Mouse (Mus musculus): Measurements from ENCODE around the gene Tmem82.
A peak's percentile ranks its signal among the peaks of the same experiment; 100 is the strongest.

The Tmem82 gene

DNA sequence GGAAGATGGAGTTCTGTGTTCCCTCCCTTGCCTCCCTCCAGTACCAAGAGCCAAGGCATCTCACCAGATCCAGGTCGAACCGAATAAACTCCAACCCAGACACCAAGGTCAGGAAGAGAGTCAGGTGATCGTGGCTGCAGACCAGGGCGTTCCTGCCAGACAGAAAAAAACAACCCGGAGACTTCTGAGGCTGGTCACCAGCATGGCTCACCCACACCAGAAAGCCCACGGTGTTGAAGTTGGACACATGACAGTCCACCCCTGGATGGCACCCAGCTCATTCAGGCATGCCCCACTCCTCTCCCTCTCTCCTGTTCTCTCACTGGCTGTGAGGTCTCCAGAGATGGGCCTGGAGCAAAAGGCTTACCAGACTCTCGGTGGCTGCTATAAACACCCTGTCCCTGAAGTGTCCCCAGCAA, 22.9 kb upstream of the Tmem82 start:
- no peak for DNase-seq (ENCODE audit: low spot score)

DNA sequence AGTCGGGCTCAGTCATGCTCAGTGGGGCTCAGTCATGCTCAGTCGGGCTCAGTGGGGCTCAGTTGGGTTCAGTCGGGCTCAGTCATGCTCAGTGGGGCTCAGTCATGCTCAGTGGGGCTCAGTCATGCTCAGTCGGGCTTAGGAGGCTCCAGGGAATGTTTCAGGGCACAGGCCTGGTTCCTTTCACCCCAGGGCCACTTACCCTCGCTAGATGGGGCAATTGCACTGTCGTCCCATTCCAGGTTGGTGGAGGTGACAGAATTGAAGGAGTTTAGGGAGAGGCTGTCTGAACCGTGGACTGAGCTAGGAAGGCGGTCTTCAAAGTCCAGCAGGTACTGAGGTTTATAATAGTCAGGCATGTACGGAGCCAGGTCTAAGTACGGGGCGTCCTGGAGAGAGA, 21.0 kb upstream of the Tmem82 start:
- DNase-seq (ENCODE audit: low spot score): no peak

DNA sequence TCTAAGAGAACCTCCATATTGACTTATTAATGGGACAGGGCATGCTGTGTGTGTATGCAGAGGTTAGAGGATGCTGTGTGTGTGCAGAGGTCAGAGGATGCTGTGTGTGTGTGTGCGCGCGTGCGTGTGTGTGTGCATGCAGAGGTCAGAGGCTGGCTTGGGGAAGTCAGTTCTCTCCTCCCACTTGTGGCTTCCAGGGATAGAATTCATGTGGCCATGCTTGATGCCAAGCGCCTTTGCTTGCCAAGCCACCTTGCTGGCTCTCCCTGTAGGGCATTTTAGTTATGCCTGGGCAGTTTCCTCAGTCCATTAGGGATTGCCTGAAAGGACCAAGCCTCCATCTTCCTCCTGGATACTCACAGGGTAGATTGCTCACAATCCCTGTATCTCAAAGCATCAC, 18.3 kb upstream of the Tmem82 start:
- DNase-seq (ENCODE audit: low spot score): no peak

DNA sequence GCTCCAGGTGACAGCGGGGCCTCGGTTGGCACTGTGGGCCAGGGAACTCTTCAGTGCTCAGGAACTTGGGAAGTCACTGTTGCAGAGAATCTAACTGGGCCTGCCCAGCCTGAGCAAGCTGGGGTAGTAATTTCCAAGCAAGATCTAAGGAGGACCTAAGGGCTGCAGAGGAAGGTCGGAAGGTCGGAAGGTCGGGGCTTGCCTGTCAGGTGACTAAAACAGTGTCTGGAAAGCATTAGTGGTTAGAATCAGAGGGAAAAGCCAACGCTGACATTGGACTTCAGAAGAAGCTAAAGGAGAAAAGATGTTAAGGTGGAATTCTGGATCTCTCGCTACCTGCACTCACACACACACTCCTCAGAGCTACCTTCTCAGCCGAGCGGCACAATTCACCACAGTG, 17.6 kb upstream of the Tmem82 start:
- DNase-seq (ENCODE audit: low spot score): no peak

DNA sequence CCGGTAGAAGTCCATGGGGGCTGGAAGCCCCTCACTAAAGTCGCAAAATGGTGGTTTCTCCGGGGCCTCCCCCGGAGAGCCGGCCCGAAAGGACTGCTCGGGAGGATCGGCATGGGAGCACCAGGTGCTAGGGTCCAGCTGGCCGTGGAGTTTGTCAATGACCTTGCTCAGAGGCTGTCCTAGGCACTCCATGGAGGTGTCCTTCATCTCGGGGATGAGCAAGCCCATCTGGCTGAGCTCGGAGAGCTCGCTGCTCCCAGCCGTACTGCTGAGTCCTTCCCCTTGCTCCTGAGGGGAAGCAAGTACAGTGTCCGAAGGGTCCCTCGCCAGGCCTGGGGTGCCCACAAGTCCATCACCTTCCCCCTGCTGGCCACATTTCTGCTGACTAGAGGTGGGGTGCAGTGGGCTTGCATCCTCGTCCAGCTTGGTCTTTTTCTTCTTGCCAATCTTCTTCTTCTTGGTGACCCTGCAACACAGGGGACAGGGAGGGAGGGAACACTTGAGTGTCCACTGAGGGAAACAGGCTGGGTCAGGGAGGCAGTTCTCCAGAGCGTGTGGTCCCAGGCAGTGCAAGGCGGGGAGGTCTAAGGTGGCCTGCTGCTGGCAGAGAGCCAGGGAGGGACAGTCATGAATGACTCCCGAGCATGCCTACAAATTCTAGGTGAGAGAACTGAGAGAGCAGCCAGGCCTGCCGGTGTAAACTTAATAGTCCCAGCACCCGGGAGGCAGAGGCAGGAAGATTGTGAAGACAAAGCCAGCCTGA, 13.9 kb upstream of the Tmem82 start:
- DNase-seq (ENCODE audit: low spot score): no peak

DNA sequence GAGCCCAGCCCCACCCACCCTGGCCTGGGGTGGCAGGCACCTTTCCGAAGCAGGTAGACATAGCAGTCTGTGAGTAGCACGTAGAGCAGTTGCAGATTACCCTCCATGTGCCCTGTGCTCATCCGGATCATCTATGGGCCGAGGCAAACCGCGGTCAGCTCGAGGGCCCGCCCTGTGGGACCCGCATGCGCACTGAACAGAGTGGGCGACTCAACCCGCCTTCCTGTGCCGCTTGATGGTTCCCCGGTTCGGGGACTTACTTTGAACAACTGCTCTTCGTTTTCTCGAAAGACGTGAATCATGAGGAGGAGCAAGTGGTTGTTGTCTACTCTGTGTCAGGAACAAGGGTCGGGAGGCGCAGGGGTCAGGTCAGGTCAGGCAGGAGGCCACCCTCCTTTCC, 12.8 kb upstream of the Tmem82 start:
- DNase-seq (ENCODE audit: low spot score): no peak

DNA sequence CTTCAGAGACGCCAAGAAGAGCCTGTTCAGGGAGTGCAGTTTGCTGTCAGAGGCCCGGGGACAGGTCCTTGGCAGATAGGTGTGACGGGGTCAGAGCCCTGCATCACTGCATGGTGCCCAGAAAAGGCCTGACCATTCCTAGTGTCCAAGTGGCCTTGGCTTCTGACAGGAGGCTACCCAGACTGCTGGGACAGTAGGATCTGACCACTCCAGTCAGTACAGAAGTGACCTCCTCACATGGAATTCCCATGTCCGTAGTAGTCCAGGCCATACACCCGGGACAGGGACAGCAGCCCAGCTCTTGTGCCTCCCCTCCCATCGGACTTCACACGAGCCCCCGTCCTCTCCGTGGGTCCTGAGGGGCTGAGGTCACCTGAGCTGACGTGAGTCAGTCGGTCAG, 11.6 kb upstream of the Tmem82 start:
- DNase-seq (ENCODE audit: low spot score): no peak

DNA sequence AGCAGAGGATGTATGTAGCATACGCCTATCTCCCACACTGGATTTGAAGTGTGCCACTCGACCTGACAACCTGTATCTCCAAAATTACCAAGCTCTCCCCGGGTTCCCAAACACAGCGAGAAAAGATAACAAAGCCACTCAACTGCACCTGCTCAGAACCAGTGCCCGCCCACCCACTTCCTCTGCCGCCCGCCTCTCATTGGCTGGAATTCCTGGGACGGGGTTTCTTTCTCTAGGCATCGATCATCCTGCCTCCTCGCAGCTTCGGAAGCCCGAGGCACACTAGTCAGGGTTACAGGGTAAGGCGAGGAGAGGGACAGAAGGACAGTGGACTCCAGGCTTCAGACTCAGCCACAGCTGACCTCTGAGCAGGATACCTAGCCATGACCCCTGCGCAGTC, 10.2 kb upstream of the Tmem82 start:
- no peak for DNase-seq (ENCODE audit: low spot score)

DNA sequence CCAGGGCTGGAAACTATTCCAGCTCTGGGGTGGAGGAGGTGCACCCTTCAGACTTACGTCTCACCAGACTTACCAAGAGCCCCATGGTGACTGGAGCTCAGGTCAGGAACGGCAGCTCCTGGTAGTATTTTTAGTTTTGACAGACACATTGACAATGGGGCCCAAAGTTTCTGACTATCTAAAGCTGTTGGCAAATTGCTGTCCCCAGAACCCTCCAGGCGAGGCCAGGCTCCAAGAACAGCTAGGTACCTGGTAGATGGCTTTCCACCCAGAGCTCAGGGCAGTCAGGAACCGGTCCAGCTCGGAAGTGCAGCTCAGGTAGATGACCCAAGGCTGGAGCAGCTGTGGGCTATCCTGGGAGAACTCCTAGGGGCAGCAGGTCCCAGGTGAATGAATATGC, 9.1 kb upstream of the Tmem82 start:
- no peak for DNase-seq (ENCODE audit: low spot score)

DNA sequence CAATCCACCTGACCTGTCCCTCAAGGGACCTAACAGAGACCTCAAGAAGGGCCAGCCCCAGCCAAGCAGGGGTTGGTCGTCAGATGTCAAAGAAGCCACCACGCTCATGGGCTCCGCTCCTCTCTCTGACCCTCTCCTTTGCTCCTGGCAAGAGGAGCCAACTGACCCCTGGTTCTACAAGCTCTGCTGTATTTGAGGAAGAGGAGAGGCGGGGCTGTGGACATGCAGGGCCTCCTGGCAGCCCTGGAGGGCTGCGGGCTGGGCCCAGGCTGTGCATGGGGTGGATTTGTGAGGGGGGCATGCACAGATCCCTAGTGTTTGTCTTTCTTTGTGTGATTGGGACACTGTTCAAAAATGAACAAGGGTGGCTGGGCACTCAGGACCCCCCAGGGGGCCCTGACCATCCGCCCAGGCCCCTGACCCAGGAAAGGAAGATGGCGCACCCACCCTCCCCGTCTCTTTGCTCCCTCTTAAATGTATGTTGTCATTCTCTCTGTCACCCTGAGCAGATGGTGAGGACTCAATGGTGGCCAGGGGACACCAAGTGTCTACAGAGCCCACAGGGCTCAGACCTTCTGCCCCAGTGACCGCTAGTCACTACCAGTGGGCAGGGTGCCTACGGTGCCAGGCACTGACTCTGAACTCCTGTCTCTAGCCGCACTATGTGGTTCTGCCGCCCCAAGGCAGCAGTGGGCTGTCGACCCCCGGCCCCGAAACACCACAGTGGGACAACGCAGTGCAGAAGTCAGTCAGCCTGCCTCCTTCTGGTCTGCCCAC, 7.5 kb upstream of the Tmem82 start:
- no peak for DNase-seq (ENCODE audit: low spot score)

DNA sequence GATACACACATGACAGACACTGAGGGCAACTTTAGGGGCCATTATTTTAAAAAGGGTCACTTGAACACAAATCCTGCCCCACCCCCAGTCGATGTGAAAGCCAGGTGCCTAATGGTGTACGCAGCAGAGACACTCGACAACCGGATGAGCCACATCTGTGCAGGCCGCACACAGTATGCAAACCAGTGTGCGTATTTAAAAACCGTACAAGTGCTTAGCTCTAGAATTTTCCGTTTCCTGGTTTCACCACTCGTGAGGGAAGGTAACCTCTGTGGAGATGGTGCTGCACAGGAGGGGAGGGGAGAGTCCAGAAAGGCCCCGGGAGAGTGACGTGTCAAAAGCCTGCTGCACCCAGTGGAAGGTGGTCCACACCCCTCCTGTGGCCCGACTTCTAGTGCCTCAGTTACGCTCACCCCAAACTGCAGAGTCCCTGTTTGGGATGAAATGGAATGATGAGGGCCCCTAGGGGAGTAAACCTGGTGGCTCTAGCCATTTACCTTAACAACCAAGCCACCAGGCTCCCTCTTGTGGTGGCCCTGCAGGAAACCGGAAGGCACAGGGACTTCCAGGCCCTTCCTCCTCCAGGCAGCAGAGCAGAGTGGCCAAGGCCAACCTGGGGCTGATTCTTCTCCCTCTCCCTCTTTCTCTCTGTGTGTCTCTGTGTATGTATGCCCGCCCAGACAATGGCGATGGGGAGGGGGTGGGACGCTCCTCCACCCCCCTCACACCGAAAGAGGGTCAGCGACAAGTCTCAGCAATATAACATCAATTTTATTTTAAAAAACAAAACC, 6.7 kb upstream of the Tmem82 start:
- no peak for DNase-seq (ENCODE audit: low spot score)

DNA sequence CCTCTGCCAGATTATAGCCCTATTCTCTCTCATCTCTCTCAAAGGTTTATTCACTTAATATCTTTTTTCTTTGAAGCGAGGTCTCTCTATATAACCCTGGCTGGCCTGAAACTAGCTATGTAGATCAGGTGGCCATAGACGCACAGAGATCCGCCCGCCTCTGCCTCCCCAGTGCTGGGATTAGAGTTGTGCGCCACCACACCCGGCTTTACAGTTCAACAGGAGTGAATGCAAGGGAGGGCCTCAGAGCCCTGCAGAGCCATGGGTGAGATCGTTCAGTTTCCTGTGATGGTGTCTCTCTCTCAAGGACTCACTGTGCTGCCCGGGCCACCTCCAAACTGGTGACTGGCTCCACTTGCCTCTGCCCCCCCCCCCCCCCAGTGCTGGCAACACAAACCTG, 5.7 kb upstream of the Tmem82 start:
- no peak for DNase-seq (ENCODE audit: low spot score)

DNA sequence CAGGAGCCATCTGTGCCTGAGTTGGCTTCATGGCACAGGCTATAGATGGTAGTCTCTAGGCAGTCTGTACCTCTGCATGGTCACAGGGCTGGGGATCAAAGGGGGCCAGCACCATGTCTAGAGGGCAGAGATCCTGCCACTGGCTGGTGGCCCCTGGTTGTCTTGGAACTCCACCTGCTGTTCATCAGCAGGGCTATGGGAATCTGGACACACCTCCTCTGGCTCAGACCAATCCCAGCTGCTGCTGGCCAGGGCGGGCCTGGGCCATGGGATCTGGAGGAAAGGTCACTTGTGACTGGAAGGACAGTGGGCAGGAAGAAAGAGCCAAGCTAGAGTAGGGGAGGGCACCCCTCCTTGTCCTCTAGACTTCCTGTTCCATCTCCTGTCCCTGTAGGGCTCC, 5.2 kb upstream of the Tmem82 start, which contains the start of gene Slc25a34:
Gene Slc25a34 (minus strand): TSS at position 156 of the 400 bp plus-strand sequence.
- DNase-seq (ENCODE audit: low spot score): no peak

DNA sequence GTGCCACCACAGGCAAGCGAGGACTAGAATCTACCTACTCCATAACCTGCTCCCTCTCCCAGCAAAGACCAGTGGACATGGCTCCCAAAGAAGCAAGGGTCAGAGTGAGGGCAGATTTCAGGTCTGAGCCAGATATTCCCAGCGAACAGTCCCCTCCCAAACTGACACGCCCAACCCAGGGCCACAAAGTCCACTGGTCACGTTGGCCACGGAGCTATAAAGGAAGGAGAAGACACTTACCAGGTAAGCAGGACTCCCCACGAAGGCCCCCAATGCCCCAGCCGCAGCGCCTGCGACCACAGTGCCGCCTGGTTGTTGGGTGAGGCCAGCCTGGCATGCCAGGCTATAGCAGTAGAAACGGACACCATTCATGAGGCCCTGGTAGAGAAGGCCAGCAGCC, 4.6 kb upstream of the Tmem82 start:
- no peak for DNase-seq (ENCODE audit: low spot score)

DNA sequence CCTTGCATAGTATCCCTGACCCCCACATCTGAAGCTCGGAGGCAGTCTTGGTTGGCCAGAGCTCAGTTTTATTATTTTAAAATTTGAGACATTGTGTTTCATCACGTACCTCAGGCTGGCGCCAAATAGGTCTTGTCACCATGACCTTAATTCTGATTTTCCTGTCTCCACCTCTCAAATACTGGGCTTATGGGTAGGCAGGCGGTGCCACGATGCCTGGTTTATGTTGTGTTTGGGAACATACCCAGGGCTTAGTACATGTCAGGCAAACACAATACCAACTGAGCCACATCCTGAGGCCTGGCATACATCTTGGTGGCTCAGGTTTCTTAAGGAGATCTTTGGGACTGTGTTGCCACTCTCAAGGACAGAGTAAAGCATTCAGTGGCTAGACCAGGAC, 4.1 kb upstream of the Tmem82 start:
- no peak for DNase-seq (ENCODE audit: low spot score)

DNA sequence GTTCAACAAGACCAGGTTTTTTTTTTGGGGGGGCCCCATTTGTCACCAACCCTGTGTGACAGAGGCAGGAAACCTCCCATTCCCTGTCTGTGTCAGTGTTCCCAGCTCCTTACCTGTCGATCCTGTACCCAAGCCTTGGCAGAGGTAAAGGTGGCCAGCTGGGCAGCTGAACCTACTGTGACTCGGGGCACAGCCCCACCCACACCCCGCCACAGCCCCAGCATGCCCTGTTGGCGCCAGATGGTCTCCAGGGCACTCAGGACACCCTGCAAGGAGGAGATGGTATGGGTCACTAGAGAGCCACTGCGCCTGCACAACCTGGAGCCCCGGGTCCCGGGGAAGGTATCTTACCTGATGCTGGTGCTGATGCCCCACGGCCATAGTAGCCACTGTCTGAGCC, 3.7 kb upstream of the Tmem82 start:
- DNase-seq (ENCODE audit: low spot score): no peak

DNA sequence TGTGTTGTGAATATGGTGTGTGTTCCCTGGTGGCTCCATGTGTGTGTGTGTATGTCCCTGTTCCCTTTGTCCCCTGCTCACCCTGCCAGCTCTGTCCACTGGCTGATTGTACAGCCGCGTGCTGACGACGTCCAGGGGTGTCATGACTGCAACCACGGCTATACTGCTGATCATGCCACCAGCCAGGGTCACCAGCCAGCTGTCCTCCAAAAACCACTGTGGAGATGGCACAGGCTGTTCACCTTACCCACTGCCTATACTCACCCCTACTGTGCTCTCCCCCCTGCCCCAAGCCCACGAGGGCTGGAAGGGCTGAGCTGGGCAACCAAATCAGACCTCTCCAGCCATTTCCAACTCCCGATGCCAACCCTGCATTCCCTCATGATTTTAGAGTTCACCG, 2.9 kb upstream of the Tmem82 start:
- no peak for DNase-seq (ENCODE audit: low spot score)

DNA sequence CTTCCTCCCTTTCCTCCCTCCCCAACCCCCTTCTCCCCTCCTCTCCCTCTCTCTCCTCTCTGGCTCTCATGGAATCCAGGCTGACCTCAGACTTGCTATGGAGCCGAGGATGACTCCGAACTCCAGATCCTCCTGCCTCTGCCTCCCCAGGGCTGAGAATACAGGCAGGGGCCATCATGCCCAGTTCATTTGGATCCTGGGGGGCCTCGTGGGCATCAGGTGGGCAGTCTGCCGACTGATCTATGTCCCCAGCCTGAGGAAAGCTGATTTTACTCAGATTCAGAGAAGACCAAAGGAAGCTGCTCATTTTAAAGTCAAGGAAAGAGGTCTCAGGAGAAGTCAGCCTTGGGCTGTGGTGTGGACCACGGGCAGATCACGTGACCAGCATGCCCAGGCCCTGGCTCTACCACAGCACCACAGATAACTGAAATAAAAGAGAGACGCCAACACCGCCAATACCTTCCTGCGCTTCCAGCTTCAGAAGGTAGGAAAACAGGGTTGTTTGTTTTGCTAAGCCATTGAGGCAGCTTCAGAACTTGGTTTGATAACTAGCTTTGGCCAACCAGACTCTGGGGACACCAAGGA, 958 bp upstream of the Tmem82 start:
- DNase-seq (ENCODE audit: low spot score): no peak

DNA sequence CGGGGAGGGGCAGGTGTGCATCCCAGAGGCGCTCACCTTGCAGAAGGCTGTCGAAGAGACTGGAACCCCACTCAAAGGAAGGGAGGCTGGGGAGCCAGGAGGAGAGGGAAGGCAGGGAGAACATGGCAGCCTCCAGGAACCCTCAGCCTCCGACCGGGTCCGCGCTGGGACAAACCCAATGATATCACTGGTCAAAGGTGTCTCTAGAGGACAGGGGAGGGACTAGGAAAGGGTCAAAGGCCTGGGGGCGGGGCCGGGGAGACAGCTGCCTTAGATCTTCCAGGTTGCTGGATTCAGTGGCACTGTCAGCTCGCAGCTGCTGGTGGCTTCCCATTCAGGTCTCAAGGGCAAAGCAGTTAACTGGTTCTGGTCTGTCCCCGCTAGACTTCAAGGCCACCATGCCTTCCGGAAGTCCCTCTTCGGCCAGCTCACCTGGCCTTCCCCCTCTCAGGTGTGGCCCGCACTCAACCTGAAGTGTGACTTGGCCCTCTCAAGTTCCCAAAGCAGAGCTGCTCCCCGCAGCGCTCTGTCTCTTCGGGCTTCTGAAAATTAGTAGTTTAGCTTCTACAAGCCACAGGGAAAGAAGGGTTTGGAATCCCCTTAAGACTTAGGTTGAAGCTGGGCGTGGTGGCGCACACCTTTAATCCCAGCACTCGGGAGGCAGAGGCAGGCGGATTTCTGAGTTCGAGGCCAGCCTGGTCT, 419 bp downstream of the Tmem82 start:
- DNase-seq (ENCODE audit: low spot score): no peak

DNA sequence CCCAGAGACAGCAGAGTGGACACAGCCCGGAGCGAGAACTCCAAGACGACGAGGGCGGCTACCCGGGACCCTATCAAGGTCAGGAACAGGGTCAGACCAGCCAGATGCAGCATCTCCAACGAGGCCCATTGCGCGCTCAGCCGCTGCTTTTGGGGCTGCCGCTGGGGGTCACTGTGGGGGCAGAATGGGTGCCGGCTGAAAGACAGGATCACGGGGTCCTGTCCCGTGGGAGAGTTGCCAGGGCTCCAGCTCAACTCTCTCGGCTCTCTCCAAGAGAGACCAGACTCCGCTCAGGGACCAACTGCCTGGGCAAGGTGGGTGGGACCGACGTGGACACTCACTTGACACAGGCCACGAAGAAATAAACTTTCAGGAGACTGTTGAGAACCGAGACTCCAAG, 1.1 kb downstream of the Tmem82 start:
- peak; percentile 73 for DNase-seq (ENCODE audit: low spot score)

DNA sequence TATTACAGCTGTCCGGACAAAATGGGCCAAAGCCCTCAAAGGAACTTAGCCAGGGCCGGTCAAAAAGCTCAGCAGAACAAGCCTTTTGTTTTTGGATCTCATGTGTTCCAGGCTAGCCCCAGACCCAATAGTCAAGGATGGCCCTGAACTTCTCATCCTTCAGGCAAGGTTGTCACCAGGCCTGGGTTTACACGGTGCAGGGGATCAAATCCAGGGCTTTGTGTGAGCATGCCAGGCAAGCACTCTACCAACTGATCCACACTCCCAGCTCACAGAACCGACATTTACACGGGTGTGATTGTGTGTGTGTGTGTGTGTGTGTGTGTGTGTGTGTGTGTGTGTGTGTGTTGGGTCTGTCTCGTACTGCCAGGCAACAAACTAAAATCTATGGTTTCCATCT, 1.6 kb downstream of the Tmem82 start:
- DNase-seq (ENCODE audit: low spot score): no peak

DNA sequence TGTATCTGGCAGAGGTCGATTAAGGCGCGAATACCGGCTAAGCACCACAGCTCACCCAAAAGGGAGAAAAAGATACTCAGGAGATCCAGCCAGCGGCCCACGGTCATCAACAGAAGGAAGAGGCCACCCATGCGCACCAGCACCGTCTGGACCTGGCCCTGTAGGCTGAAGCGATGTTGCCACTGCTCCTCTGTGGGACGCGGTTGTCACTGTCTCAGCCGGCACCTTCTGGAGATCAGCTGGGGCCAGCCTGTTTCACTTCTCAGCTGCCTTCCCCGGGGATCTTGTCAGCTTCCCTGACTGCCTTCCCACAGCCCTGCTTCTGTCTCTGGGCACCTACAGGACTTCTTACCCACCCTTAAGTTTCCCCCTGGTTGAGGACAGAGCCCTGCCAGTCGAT, 3.5 kb downstream of the Tmem82 start:
- DNase-seq (ENCODE audit: low spot score): no peak
